Mouse (Mus musculus): ENCODE measurements at regions not wholly inside any gene's neighbourhood (a gene's known extent, or its start where the extent isn't known, plus 50 kb on each side); places are given as distances from the start of the nearest gene placed in this dataset.

DNA sequence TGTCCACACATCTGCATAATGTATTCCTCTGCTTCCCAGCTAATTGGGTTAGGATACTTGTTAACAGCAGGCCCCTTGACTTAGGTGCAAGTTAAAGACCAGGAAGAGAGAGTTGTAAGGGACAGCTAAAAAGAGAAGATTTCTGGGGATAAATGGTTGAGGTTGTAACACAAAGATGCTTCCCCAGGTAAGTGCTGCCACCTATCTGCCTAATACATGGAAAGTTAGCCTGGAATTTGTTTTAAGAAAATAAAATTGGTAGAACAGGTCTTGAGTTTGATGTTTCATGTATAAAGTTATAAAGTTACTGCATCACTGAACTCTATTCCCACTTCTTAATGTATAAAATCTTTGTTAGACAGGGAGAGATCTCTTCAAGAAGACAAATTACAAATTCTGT lies 232.4 kb upstream of the Aga start:
- DNase-seq: peak; percentile 10 to 18

DNA sequence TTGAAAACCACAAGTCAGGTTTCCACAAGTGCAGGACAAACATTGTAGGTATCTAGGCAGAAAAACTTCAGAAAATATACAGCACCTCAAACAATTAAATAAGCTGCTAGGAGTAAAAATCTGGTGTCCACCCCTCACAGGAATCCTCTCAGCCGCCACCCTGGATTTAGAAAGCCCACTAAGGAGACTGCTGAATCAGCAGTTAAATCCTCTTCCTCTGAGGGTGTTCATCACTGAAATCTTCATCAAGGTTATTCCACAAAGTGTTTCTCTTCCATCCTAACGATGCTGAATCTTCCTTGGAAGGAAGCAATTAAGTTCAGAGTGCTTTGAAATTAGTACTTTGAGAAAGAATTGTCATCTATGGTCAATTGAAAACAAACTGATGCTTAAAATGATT lies 230.5 kb upstream of the Aga start:
- DNase-seq: no peak
